Mouse (Mus musculus): ENCODE data around the gene Gm10031. TPM values are rescaled to one million over a fixed set of nuclear protein-coding genes. Genes with fewer than 3 reads are reported as not detected.

Gm10031 gene
- total and polyA plus RNA-seq, 2 experiments, result 9.9 to 13.6 TPM

- no peak for TF ChIP-seq POLR2A (IDR thresholded peaks at IDR 0.05; ENCODE audit: extremely low read depth, insufficient read depth, low read length)
- no peak for TF ChIP-seq CTCF (IDR thresholded peaks at IDR 0.05; ENCODE audit: low read depth, low read length)
- 84% methylated on average over 4 of the region's 4 CpGs for WGBS
Observed at GRCm38 (mm10) chr1:156533911-156534310, 10.1 kb downstream of the Gm10031 start.

GRCm38 (mm10) chr1:156537031-156537430, 13.2 kb downstream of the Gm10031 start:
- H3K79me2 ChIP-seq (ENCODE audit: control insufficient read depth, insufficient read depth, low read length), result no peaks in the 10 kb centered on the region
- H3K27me3 ChIP-seq (ENCODE audit: control insufficient read depth, insufficient read depth, low read length), result no peaks in the 10 kb centered on the region
- no peaks in the 10 kb centered on the region for H3K36me3 ChIP-seq (ENCODE audit: control insufficient read depth, insufficient read depth, low read length)
- 83% methylated on average over 2 of the region's 2 CpGs for WGBS
- no peak overlapping the region for H3K27ac ChIP-seq (replicated peaks; ENCODE audit: insufficient read depth, low read depth, low read length)
- H3K4me1 ChIP-seq (ENCODE audit: control insufficient read depth, insufficient read depth, low read length), result peaks cover 2% of the 10 kb centered on the region; the same call in 1 of the 2 replicates
- H3K9ac ChIP-seq (ENCODE audit: low read depth, low read length), result no peak overlapping the region
- no peak overlapping the region for H3K4me3 ChIP-seq (ENCODE audit: insufficient read depth, low read depth, low read length)
- TF ChIP-seq CTCF (IDR thresholded peaks at IDR 0.05; ENCODE audit: low read depth, low read length) (no peak), POLR2A (IDR thresholded peaks at IDR 0.05; ENCODE audit: extremely low read depth, insufficient read depth, low read length) (no peak)
- DNase-seq (ENCODE audit: extremely low read depth, low read depth, low spot score), result no peak

More at GRCm38 (mm10) chr1:156533911-156534310, 10.1 kb downstream of the Gm10031 start:
- DNase-seq (ENCODE audit: extremely low read depth, low read depth, low spot score), result no peak
- Histone ChIP-seq H3K79me2 (ENCODE audit: control insufficient read depth, insufficient read depth, low read length) (no peaks in the 10 kb centered on the region), H3K4me1 (ENCODE audit: control insufficient read depth, insufficient read depth, low read length) (peaks cover 2% of the 10 kb centered on the region; the same call in 1 of the 2 replicates), H3K4me3 (ENCODE audit: insufficient read depth, low read depth, low read length) (no peak overlapping the region), H3K36me3 (ENCODE audit: control insufficient read depth, insufficient read depth, low read length) (no peaks in the 10 kb centered on the region), H3K9ac (ENCODE audit: low read depth, low read length) (no peak overlapping the region), H3K27ac (replicated peaks; ENCODE audit: insufficient read depth, low read depth, low read length) (no peak overlapping the region), H3K27me3 (ENCODE audit: control insufficient read depth, insufficient read depth, low read length) (no peaks in the 10 kb centered on the region)

GRCm38 (mm10) chr1:156537701-156538100, 13.9 kb downstream of the Gm10031 start:
- no peak overlapping the region for H3K4me3 ChIP-seq (ENCODE audit: insufficient read depth, low read depth, low read length)
- WGBS, result 77% methylated on average over 6 of the region's 6 CpGs
- H3K4me1 ChIP-seq (ENCODE audit: control insufficient read depth, insufficient read depth, low read length), result no peaks in the 10 kb centered on the region; the same call in 1 of the 2 replicates
- no peaks in the 10 kb centered on the region for H3K36me3 ChIP-seq (ENCODE audit: control insufficient read depth, insufficient read depth, low read length)
- DNase-seq (ENCODE audit: extremely low read depth, low read depth, low spot score), result peak; percentile 6
- H3K9ac ChIP-seq (ENCODE audit: low read depth, low read length), result no peak overlapping the region
- H3K79me2 ChIP-seq (ENCODE audit: control insufficient read depth, insufficient read depth, low read length), result no peaks in the 10 kb centered on the region
- no peaks in the 10 kb centered on the region for H3K27me3 ChIP-seq (ENCODE audit: control insufficient read depth, insufficient read depth, low read length)
- no peak for TF ChIP-seq CTCF (IDR thresholded peaks at IDR 0.05; ENCODE audit: low read depth, low read length)
- H3K27ac ChIP-seq (replicated peaks; ENCODE audit: insufficient read depth, low read depth, low read length), result no peak overlapping the region

GRCm38 (mm10) chr1:156538382-156538781, 14.6 kb downstream of the Gm10031 start:
- Histone ChIP-seq H3K36me3 (ENCODE audit: control insufficient read depth, insufficient read depth, low read length) (no peaks in the 10 kb centered on the region), H3K27me3 (ENCODE audit: control insufficient read depth, insufficient read depth, low read length) (no peaks in the 10 kb centered on the region), H3K4me1 (ENCODE audit: control insufficient read depth, insufficient read depth, low read length) (no peaks in the 10 kb centered on the region; the same call in 1 of the 2 replicates), H3K9ac (ENCODE audit: low read depth, low read length) (no peak overlapping the region), H3K27ac (replicated peaks; ENCODE audit: insufficient read depth, low read depth, low read length) (no peak overlapping the region), H3K4me3 (ENCODE audit: insufficient read depth, low read depth, low read length) (no peak overlapping the region), H3K79me2 (ENCODE audit: control insufficient read depth, insufficient read depth, low read length) (no peaks in the 10 kb centered on the region)
- WGBS, result 77% methylated on average over 3 of the region's 3 CpGs
- TF ChIP-seq POLR2A (IDR thresholded peaks at IDR 0.05; ENCODE audit: extremely low read depth, insufficient read depth, low read length) (no peak), CTCF (IDR thresholded peaks at IDR 0.05; ENCODE audit: low read depth, low read length) (no peak)
- peak; percentile 42 for DNase-seq (ENCODE audit: extremely low read depth, low read depth, low spot score)

- 54% methylated on average over 4 of the region's 4 CpGs for WGBS
- peak; percentile 18 for DNase-seq (ENCODE audit: extremely low read depth, low read depth, low spot score)
- H3K4me1 ChIP-seq (ENCODE audit: control insufficient read depth, insufficient read depth, low read length), result no peaks in the 10 kb centered on the region; the same call in 1 of the 2 replicates
- H3K36me3 ChIP-seq (ENCODE audit: control insufficient read depth, insufficient read depth, low read length), result no peaks in the 10 kb centered on the region
- H3K9ac ChIP-seq (ENCODE audit: low read depth, low read length), result no peak overlapping the region
- H3K79me2 ChIP-seq (ENCODE audit: control insufficient read depth, insufficient read depth, low read length), result no peaks in the 10 kb centered on the region
- TF ChIP-seq CTCF (IDR thresholded peaks at IDR 0.05; ENCODE audit: low read depth, low read length) (peak; percentile 29), POLR2A (IDR thresholded peaks at IDR 0.05; ENCODE audit: extremely low read depth, insufficient read depth, low read length) (no peak)
- no peak overlapping the region for H3K27ac ChIP-seq (replicated peaks; ENCODE audit: insufficient read depth, low read depth, low read length)
- no peaks in the 10 kb centered on the region; the same call in 1 of the 2 replicates for H3K27me3 ChIP-seq (ENCODE audit: control insufficient read depth, insufficient read depth, low read length)
- no peak overlapping the region for H3K4me3 ChIP-seq (ENCODE audit: insufficient read depth, low read depth, low read length)
Observed at GRCm38 (mm10) chr1:156539787-156540560, 16.2 kb downstream of the Gm10031 start.

- Histone ChIP-seq H3K4me3 (ENCODE audit: insufficient read depth, low read depth, low read length) (no peak overlapping the region), H3K4me1 (ENCODE audit: control insufficient read depth, insufficient read depth, low read length) (no peaks in the 10 kb centered on the region), H3K27me3 (ENCODE audit: control insufficient read depth, insufficient read depth, low read length) (no peaks in the 10 kb centered on the region; the same call in 1 of the 2 replicates), H3K36me3 (ENCODE audit: control insufficient read depth, insufficient read depth, low read length) (no peaks in the 10 kb centered on the region), H3K79me2 (ENCODE audit: control insufficient read depth, insufficient read depth, low read length) (no peaks in the 10 kb centered on the region), H3K27ac (replicated peaks; ENCODE audit: insufficient read depth, low read depth, low read length) (no peak overlapping the region), H3K9ac (ENCODE audit: low read depth, low read length) (no peak overlapping the region)
- TF ChIP-seq CTCF (IDR thresholded peaks at IDR 0.05; ENCODE audit: low read depth, low read length) (no peak), POLR2A (IDR thresholded peaks at IDR 0.05; ENCODE audit: extremely low read depth, insufficient read depth, low read length) (no peak)
- WGBS, result 43% methylated on average over 12 of the region's 12 CpGs
- DNase-seq (ENCODE audit: extremely low read depth, low read depth, low spot score), result no peak
Observed at GRCm38 (mm10) chr1:156543999-156544398, 20.2 kb downstream of the Gm10031 start.
